Mouse (Mus musculus) hindbrain, embryonic 11.5 days (tissue): ENCODE results near the gene Tubg2. TPM values are rescaled to one million over a fixed set of nuclear protein-coding genes. Genes with fewer than 3 reads are reported as not detected.

Experiments
- ATAC-seq: fragments of 200-750 bp; cut with Nextera tagmentation; 2 replicates; pipeline ENCODE4 v1.8.0; 2017; ENCODE audit warnings: mild to moderate bottlenecking, moderate TSS enrichment, moderate library complexity; ENCODE audit not compliant: low FRiP score
- DNase-seq: peaks from one replicate; pipeline ENCODE4 v3.0.0-alpha.2; 2015; ENCODE audit warnings: low spot score
- H3K27ac ChIP-seq: fragments of 300-500 bp; sonication (generic); 2 replicates; pipeline ENCODE4 v1.5.1; 2014; ENCODE audit warnings: mild to moderate bottlenecking, low read depth, low read length
- H3K27me3 ChIP-seq: fragments of 300-500 bp; sonication (generic); 2 replicates; pipeline ENCODE4 v1.6.1; 2014; ENCODE audit warnings: mild to moderate bottlenecking, low read length, moderate library complexity, mixed read lengths; ENCODE audit not compliant: control insufficient read depth, insufficient read depth
- H3K36me3 ChIP-seq: fragments of 300-500 bp; sonication (generic); 2 replicates; pipeline ENCODE4 v1.6.1; 2014; ENCODE audit warnings: mild to moderate bottlenecking, low read length, moderate library complexity, mixed read lengths; ENCODE audit not compliant: control insufficient read depth, insufficient read depth
- H3K4me1 ChIP-seq: fragments of 300-500 bp; sonication (generic); replicated peaks from 2 replicates; pipeline ENCODE4 v1.6.1; 2014; ENCODE audit warnings: low read length, mixed read lengths; ENCODE audit not compliant: control insufficient read depth, insufficient read depth
- H3K4me2 ChIP-seq: fragments of 300-500 bp; sonication (generic); replicated peaks from 2 replicates; pipeline ENCODE4 v1.6.1; 2014; ENCODE audit warnings: mild to moderate bottlenecking, low read depth, low read length
- H3K4me3 ChIP-seq: fragments of 300-500 bp; sonication (generic); 2 replicates; pipeline ENCODE4 v1.5.1; 2014; ENCODE audit warnings: low read depth, low read length
- H3K9ac ChIP-seq: fragments of 300-500 bp; sonication (generic); 2 replicates; pipeline ENCODE4 v1.6.1; 2014; ENCODE audit warnings: low read depth, low read length
- H3K9me3 ChIP-seq: fragments of 300-500 bp; sonication (generic); 2 replicates; pipeline ENCODE4 v1.6.1; 2016; ENCODE audit warnings: low read length; ENCODE audit not compliant: control insufficient read depth
- WGBS: fragments of 180-500 bp; shearing (Covaris S2); extraction: QIAGEN DNeasy Blood & Tissue Kit; methylation state at CpG from one replicate; pipeline ENCODE4 v1.1.7; 2014; 5-methylcytosine and 5-hydroxymethylcytosine counted together
- polyA plus RNA-seq: library from polyadenylated mRNA; unstranded; fragments of >200 nt; fragmentation: Nextera tagmentation; extraction: Ambion mirVana; gene quantifications from 2 replicates; pipeline ENCODE4 v1.2.1, GENCODE M21; 2014

Tubg2 gene
- polyA plus RNA-seq, 1 experiment from 2014 or later = 5.5 TPM

DNA sequence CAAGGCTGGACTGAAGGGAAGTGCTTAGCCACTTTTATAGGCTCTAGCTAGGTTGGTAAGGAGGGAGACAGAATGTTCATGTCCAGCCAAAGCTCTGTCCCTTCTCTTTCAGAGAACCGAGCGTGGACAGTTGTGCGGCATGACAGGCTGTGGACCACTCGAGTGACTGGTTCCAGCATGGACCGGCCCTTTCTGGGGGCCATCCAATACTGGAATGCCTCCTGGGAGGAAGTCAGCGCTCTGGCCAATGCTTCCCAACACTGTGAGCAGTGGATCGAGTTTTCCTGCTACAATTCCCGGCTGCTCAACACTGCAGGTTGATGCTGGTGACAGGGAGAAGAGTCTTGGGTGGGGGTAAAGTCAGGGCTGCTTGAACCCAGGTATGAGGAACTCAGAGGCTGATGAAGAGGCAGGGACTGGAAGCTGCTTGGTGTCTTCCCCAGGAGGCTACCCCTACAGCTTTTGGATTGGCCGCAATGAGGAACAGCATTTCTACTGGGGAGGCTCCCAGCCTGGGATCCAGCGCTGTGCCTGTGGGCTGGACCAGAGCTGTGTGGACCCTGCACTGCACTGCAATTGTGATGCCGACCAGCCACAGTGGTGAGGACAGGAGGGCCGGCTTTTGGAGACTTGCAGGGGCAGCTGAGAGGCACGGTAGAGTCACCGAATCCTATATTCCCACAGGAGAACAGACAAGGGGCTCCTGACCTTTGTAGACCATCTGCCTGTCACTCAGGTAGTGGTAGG lies 27.2 kb downstream of the Tubg2 start:
- no peak overlapping the region for H3K4me2 ChIP-seq
- no peaks in the 10 kb centered on the region for H3K9me3 ChIP-seq
- no peak overlapping the region for H3K4me3 ChIP-seq
- DNase-seq (no peak), ATAC-seq (no peak)
- H3K9ac ChIP-seq = no peak overlapping the region
- H3K36me3 ChIP-seq = no peaks in the 10 kb centered on the region
- H3K27me3 ChIP-seq = peaks cover 11% of the 10 kb centered on the region
- H3K4me1 ChIP-seq = no peaks in the 10 kb centered on the region
- WGBS = 78% methylated on average over 14 of the region's 14 CpGs
- H3K27ac ChIP-seq = no peak overlapping the region

DNA sequence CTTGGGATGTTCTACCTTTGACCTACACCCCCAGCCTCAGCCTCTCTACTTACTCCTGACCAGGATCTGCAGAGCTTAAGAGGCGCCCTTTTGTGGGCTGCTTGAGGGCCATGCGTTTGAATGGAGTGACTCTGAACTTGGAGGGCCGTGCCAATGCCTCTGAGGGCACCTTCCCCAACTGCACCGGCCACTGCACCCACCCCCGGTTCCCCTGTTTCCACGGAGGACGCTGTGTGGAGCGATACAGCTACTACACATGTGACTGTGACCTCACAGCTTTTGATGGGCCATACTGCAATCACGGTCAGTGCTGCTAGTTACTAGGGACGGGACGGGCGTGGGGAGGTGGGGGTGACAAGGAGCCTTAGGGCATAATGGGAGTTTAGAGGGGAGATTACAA lies 29.3 kb downstream of the Tubg2 start:
- Histone ChIP-seq H3K9ac (no peak overlapping the region), H3K36me3 (no peaks in the 10 kb centered on the region), H3K27me3 (0 out of 2 replicates have a peak, but pooled peaks cover 2% of the 10 kb centered on the region), H3K9me3 (no peaks in the 10 kb centered on the region), H3K4me3 (no peak overlapping the region), H3K4me1 (no peaks in the 10 kb centered on the region), H3K4me2 (no peak overlapping the region), H3K27ac (no peak overlapping the region)
- no peak for ATAC-seq
- 93% methylated on average over 12 of the region's 12 CpGs for WGBS
- DNase-seq = no peak

DNA sequence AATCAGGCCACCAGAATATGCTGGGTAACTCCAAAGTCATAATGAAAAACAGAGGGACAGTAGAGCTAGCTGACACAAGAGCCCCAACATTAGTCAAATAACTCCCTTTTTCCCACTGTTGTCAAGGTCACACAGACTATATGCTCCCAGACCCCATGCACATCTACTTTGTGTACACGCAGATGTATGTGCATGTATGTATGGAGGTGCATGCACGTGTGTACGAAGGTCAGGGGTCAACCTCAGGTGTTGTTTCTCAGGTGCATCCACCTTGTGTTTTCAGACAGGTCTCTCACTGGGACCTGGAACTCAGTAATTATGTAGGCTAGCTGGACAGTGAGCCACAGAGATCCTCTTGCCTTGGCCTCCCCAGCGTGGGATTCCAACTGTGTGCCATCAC lies 29.7 kb downstream of the Tubg2 start:
- no peak overlapping the region for H3K4me2 ChIP-seq
- no peak for DNase-seq
- no peaks in the 10 kb centered on the region for H3K4me1 ChIP-seq
- H3K27me3 ChIP-seq = 0 out of 2 replicates have a peak, but pooled peaks cover under 1% of the 10 kb centered on the region
- H3K4me3 ChIP-seq = no peak overlapping the region
- no peaks in the 10 kb centered on the region for H3K36me3 ChIP-seq
- WGBS = 94% methylated on average over 4 of the region's 4 CpGs
- H3K9ac ChIP-seq = no peak overlapping the region
- no peaks in the 10 kb centered on the region for H3K9me3 ChIP-seq
- no peak for ATAC-seq
- no peak overlapping the region for H3K27ac ChIP-seq

DNA sequence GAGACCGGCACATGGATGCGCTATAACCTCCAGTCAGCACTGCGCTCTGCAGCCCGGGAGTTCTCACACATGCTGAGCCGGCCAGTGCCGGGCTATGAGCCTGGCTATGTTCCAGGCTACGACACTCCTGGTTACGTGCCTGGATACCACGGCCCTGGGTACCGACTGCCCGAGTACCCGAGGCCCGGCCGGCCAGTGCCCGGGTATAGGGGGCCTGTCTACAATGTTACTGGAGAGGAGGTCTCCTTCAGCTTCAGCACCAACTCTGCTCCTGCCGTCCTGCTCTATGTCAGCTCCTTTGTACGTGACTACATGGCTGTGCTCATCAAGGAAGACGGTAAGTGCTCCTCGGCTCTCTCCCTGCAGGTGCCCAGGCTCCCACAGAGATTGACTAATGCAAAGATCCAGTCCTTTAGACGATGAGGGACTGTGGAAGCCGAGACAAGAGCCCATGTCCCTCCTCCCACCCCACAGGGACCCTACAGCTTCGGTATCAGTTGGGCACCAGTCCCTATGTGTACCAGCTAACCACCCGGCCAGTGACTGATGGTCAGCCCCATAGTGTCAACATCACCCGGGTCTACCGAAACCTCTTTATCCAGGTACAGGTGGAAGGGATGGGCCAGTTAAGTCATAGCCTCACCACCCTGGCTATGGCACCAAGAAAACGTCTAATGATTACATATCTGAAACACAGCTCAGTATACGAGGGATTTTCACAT lies 31.0 kb downstream of the Tubg2 start:
- Histone ChIP-seq H3K9ac (no peak overlapping the region), H3K27ac (no peak overlapping the region), H3K27me3 (no peaks in the 10 kb centered on the region), H3K4me1 (no peaks in the 10 kb centered on the region; the same call in 1 of the 2 replicates), H3K36me3 (no peaks in the 10 kb centered on the region), H3K4me3 (no peak overlapping the region), H3K9me3 (no peaks in the 10 kb centered on the region), H3K4me2 (no peak overlapping the region)
- DNase-seq (no peak), ATAC-seq (no peak)
- 88% methylated on average over 27 of the region's 27 CpGs for WGBS

DNA sequence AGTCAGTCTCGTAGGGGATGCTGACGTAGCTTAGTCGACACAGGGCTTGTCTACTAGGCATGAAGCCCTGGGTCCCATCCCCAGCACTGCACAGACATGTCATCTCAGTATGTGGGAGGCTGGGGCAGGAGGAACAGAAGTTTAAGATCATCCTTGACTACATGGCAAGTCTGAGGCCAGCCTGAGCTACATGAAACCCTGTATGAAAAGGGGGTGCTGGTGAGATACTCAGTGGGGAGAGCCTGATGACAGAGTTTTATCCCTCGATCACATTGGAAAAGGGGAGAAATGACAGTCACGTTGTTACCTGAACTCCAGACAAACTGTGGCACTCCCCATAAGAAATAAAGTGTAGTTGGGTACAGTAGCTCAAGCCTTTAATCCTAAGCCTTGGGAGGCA lies 31.8 kb downstream of the Tubg2 start:
- ATAC-seq (no peak), DNase-seq (no peak)
- H3K9ac ChIP-seq = no peak overlapping the region
- H3K4me1 ChIP-seq = no peaks in the 10 kb centered on the region; the same call in 1 of the 2 replicates
- no peaks in the 10 kb centered on the region for H3K36me3 ChIP-seq
- no peak overlapping the region for H3K4me3 ChIP-seq
- 90% methylated on average over 5 of the region's 5 CpGs for WGBS
- no peak overlapping the region for H3K27ac ChIP-seq
- H3K9me3 ChIP-seq = no peaks in the 10 kb centered on the region
- H3K27me3 ChIP-seq = no peaks in the 10 kb centered on the region
- no peak overlapping the region for H3K4me2 ChIP-seq

DNA sequence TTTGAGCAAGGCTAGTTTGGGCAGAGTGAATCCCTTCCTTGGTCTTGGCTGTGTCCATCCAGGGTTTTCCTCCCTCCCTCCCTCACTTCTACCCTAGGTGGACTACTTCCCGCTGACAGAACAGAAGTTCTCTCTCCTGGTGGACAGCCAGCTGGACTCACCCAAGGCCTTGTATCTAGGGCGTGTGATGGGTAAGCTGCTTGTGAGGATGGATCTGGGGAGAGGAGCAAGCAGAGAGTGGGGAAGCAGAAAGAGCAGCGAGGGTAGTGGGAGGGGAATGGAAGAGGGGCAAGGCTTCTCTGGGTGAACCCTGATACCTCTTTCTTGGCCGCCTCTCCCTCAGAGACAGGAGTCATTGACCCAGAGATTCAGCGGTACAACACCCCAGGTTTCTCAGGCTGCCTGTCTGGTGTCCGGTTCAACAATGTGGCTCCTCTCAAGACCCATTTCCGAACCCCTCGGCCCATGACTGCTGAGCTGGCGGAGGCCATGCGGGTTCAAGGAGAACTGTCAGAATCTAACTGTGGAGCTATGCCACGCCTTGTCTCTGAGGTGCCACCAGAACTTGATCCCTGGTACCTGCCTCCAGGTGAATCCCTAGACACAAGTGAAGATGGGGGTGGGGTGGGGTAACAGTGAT lies 32.6 kb downstream of the Tubg2 start:
- 84% methylated on average over 11 of the region's 11 CpGs for WGBS
- Histone ChIP-seq H3K27ac (no peak overlapping the region), H3K36me3 (no peaks in the 10 kb centered on the region), H3K4me2 (no peak overlapping the region), H3K27me3 (no peaks in the 10 kb centered on the region), H3K4me3 (no peak overlapping the region), H3K9me3 (no peaks in the 10 kb centered on the region), H3K9ac (no peak overlapping the region), H3K4me1 (no peaks in the 10 kb centered on the region; the same call in 1 of the 2 replicates)
- DNase-seq (no peak), ATAC-seq (no peak)

DNA sequence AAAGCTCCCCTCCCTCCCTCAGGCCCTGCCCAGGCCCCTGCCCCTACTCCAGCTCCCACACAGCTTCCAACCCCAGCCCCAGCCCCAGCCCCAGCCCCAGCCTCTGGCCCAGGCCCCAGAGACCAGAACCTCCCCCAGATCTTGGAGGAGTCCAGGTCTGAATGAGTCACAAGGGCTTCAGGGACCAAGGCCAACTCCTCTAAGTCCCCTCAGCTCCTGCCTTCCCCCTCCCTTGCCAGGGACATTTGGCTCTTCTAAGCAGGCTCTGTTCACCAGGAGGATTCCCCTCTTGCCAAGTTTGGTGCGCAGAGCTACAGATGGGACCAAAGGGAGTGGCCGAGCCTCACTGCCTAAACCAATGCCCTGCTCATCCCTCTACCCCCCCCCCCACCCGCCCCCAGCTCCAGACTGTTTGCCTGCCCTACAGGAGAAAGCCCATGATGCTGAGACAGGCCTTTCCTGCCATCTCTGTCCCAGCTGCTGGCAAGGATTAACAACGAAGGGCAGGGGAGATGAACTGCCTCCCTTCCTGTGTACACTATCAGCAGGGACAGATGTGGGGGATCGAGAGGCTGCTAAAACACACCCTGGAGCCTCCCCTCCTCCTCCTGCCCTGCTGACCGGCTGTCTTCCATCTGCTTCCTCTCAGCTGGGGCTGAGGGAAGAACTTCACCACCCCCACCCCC lies 33.9 kb downstream of the Tubg2 start:
- ATAC-seq = peak; percentile 78
- peak; percentile 59 for DNase-seq
- no peak overlapping the region for H3K4me3 ChIP-seq
- H3K36me3 ChIP-seq = no peaks in the 10 kb centered on the region
- H3K9me3 ChIP-seq = no peaks in the 10 kb centered on the region
- no peaks in the 10 kb centered on the region for H3K27me3 ChIP-seq
- H3K9ac ChIP-seq = no peak overlapping the region
- 13% methylated on average over 5 of the region's 6 CpGs for WGBS
- H3K4me2 ChIP-seq = no peak overlapping the region
- peak overlapping the region; percentile 74 for H3K27ac ChIP-seq
- H3K4me1 ChIP-seq = no peaks in the 10 kb centered on the region; the same call in 1 of the 2 replicates

DNA sequence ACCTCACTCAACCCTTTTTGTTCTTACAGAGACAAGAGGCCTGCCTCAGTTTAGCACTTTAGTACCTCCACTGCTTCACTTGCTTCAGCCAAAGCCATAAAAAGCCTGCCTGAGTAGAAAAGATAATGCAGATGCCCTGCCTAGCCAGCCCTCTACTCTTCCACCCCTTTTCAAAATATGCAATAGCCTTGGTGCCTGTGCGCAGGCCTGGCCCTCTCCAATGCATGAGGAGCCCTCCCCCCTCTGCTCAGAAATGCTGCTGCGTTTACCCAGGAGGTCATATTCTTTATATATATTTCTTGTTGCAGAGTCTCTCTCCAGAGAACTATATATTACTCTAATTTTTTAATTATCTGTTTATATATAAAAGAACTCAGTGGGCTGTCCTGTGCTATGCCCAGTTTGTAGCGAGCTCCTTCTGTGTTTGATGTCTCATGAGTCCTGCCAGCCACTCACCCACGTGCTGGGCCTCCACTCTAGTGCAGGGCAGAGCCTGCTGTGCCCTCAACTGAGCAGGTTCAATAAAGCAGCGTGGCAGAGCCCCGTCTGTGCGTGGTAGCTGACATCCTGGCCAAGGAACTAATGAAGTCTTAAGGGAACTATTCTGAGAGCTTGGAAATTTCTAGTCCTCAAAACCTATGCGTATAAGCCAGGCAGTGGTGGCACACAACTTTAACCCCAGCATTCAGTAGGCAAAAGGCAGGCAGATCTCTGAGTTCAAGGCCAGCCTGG lies 34.6 kb downstream of the Tubg2 start:
- Histone ChIP-seq H3K4me2 (no peak overlapping the region), H3K9me3 (no peaks in the 10 kb centered on the region), H3K4me3 (no peak overlapping the region), H3K27ac (peak overlapping the region; percentile 74), H3K4me1 (no peaks in the 10 kb centered on the region; the same call in 1 of the 2 replicates), H3K27me3 (no peaks in the 10 kb centered on the region), H3K9ac (no peak overlapping the region), H3K36me3 (no peaks in the 10 kb centered on the region)
- DNase-seq (peak; percentile 8), ATAC-seq (peak; percentile 22; the same call in 1 of the 2 replicates)
- WGBS = 47% methylated on average over 8 of the region's 8 CpGs
